Mouse (Mus musculus): Measurements from ENCODE around the gene Lgals9.

- TF ChIP-seq POLR2A (IDR thresholded peaks at IDR 0.05; ENCODE audit: low read depth, low read length) (no peak), CTCF (IDR thresholded peaks at IDR 0.05; ENCODE audit: extremely low read depth, insufficient read depth, insufficient read length, insufficient replicate concordance) (no peak)
These were observed 46.7 kb upstream of the Lgals9 start for GRCm38 (mm10) chr11:79031452-79031746.
